Mouse (Mus musculus): ENCODE results near the gene Zfp84.

Zfp84 gene

GRCm38 (mm10) chr7:29818619-29819254 lies 50.4 kb downstream of the Zfp84 start:
- peak; percentile 59 to 79 for DNase-seq

- no peak for DNase-seq
These were observed 59.6 kb downstream of the Zfp84 start for GRCm38 (mm10) chr7:29828001-29828400.
